Mouse (Mus musculus) liver, adult 2 months (tissue): ENCODE data around the gene Gatm.

Experiments used
- CTCF ChIP-seq: fragments of 200-500 bp; IDR thresholded peaks from 2 replicates; pipeline ENCODE4 v1.5.1; 2011; ENCODE audit warnings: low read depth, low read length, control low read depth
- POLR2A ChIP-seq: fragments of 200-500 bp; IDR thresholded peaks from 2 replicates; pipeline ENCODE4 v1.6.1; 2011; ENCODE audit warnings: low read length, control low read depth; ENCODE audit not compliant: insufficient read depth; ENCODE audit errors: extremely low read depth

GRCm38 (mm10) chr2:122611654-122611973 is 511 bp upstream of the Gatm start:
- no peak for TF ChIP-seq CTCF
- TF ChIP-seq POLR2A = no peak
